Mouse (Mus musculus) embryonic facial prominence, embryonic 11.5 days (tissue): Measurements from ENCODE around the gene Adcy10. TPM values are rescaled to one million over a fixed set of nuclear protein-coding genes. Genes with fewer than 3 reads are reported as not detected.

Source experiments
- ATAC-seq: fragments of 200-750 bp; cut with Nextera tagmentation; replicated peaks from 2 replicates; pipeline ENCODE4 v1.8.0; 2017; ENCODE audit warnings: low read depth; ENCODE audit not compliant: insufficient number of reproducible peaks, low FRiP score, low TSS enrichment
- DNase-seq: peaks from one replicate; pipeline ENCODE4 v3.0.0-alpha.2; 2015; ENCODE audit warnings: low spot score
- H3K27ac ChIP-seq: fragments of 300-500 bp; sonication (generic); replicated peaks from 2 replicates; pipeline ENCODE4 v1.5.1; 2014; ENCODE audit warnings: mild to moderate bottlenecking, low read depth, low read length, control low read depth
- H3K27me3 ChIP-seq: fragments of 300-500 bp; sonication (generic); 2 replicates; pipeline ENCODE4 v1.6.1; 2014; ENCODE audit warnings: mild to moderate bottlenecking, low read length, moderate library complexity, mixed read lengths; ENCODE audit not compliant: control insufficient read depth, insufficient read depth
- H3K36me3 ChIP-seq: fragments of 300-500 bp; sonication (generic); replicated peaks from 2 replicates; pipeline ENCODE4 v1.6.1; 2014; ENCODE audit warnings: low read depth, mild to moderate bottlenecking, low read length, moderate library complexity, mixed read lengths; ENCODE audit not compliant: control insufficient read depth, insufficient read depth
- H3K4me1 ChIP-seq: fragments of 300-500 bp; sonication (generic); 2 replicates; pipeline ENCODE4 v1.6.1; 2014; ENCODE audit warnings: low read length, mixed read lengths; ENCODE audit not compliant: control insufficient read depth, insufficient read depth
- H3K4me2 ChIP-seq: fragments of 300-500 bp; sonication (generic); 2 replicates; pipeline ENCODE4 v1.6.1; 2014; ENCODE audit warnings: low read depth, mild to moderate bottlenecking, control low read depth, low read length, moderate library complexity
- H3K4me3 ChIP-seq: fragments of 300-500 bp; sonication (generic); 2 replicates; pipeline ENCODE4 v1.5.1; 2014; ENCODE audit warnings: low read depth, low read length, control low read depth
- H3K9ac ChIP-seq: fragments of 300-500 bp; sonication (generic); replicated peaks from 2 replicates; pipeline ENCODE4 v1.6.1; 2014; ENCODE audit warnings: mild to moderate bottlenecking, control low read depth, low read length
- H3K9me3 ChIP-seq: fragments of 300-500 bp; sonication (generic); replicated peaks from 2 replicates; pipeline ENCODE4 v1.6.1; 2016; ENCODE audit warnings: mild to moderate bottlenecking, low read length, inconsistent platforms, mixed read lengths; ENCODE audit not compliant: control insufficient read depth
- WGBS: fragments of 180-500 bp; shearing (Covaris S2); extraction: QIAGEN DNeasy Blood & Tissue Kit; methylation state at CpG from one replicate; pipeline ENCODE4 v1.1.7; 2014; 5-methylcytosine and 5-hydroxymethylcytosine counted together
- polyA plus RNA-seq: library from polyadenylated mRNA; unstranded; fragments of >200 nt; fragmentation: Nextera tagmentation; extraction: Ambion mirVana; gene quantifications from 2 replicates; pipeline ENCODE4 v1.2.1, GENCODE M21; 2014

Adcy10 gene
- polyA plus RNA-seq: not detected in 2 replicates

- 92% methylated on average over 8 of the region's 8 CpGs for WGBS
- Histone ChIP-seq H3K4me2 (no peak within 1 kb of the TSS), H3K9me3 (no peaks in the 10 kb centered on the region), H3K4me1 (no peaks in the 10 kb centered on the region), H3K27ac (no peak within 1 kb of the TSS), H3K4me3 (no peak within 1 kb of the TSS), H3K9ac (no peak within 1 kb of the TSS), H3K27me3 (no peaks in the 10 kb centered on the region), H3K36me3 (no peaks in the 10 kb centered on the region)
- no peak for DNase-seq
- no peak for ATAC-seq
Measured at GRCm38 (mm10) chr1:165484688-165485233, at the start of gene Adcy10. Gene Adcy10 (plus strand): TSS chr1:165485183.

GRCm38 (mm10) chr1:165438289-165439021 is 46.5 kb upstream of the Adcy10 start:
- no peak overlapping the region for H3K9ac ChIP-seq
- H3K4me3 ChIP-seq: no peak overlapping the region
- H3K4me1 ChIP-seq: no peaks in the 10 kb centered on the region
- WGBS: 90% methylated on average over 1 of the region's 1 CpGs
- ATAC-seq: no peak
- H3K36me3 ChIP-seq: no peaks in the 10 kb centered on the region
- no peaks in the 10 kb centered on the region for H3K27me3 ChIP-seq
- no peaks in the 10 kb centered on the region for H3K9me3 ChIP-seq
- no peak overlapping the region for H3K4me2 ChIP-seq
- no peak overlapping the region for H3K27ac ChIP-seq
- no peak for DNase-seq

GRCm38 (mm10) chr1:165440788-165441187 is 44.2 kb upstream of the Adcy10 start:
- no peak overlapping the region for H3K4me2 ChIP-seq
- H3K9ac ChIP-seq: no peak overlapping the region
- H3K9me3 ChIP-seq: no peaks in the 10 kb centered on the region
- H3K4me3 ChIP-seq: no peak overlapping the region
- DNase-seq: no peak
- H3K27me3 ChIP-seq: no peaks in the 10 kb centered on the region
- WGBS: 74% methylated on average over 3 of the region's 3 CpGs
- ATAC-seq: no peak
- H3K4me1 ChIP-seq: no peaks in the 10 kb centered on the region
- H3K36me3 ChIP-seq: no peaks in the 10 kb centered on the region
- H3K27ac ChIP-seq: no peak overlapping the region

- no peak overlapping the region for H3K9ac ChIP-seq
- no peak overlapping the region for H3K27ac ChIP-seq
- H3K36me3 ChIP-seq: no peaks in the 10 kb centered on the region
- no peaks in the 10 kb centered on the region for H3K27me3 ChIP-seq
- H3K9me3 ChIP-seq: no peaks in the 10 kb centered on the region
- no peak for ATAC-seq
- H3K4me1 ChIP-seq: no peaks in the 10 kb centered on the region
- no peak for DNase-seq
- H3K4me2 ChIP-seq: no peak overlapping the region
- H3K4me3 ChIP-seq: no peak overlapping the region
Measured at GRCm38 (mm10) chr1:165441201-165441600, 43.8 kb upstream of the Adcy10 start.

- WGBS: 80% methylated on average over 3 of the region's 3 CpGs
Measured at GRCm38 (mm10) chr1:165441719-165442118, 43.3 kb upstream of the Adcy10 start.

GRCm38 (mm10) chr1:165459041-165459502 is 25.9 kb upstream of the Adcy10 start:
- Histone ChIP-seq H3K4me2 (peak overlapping the region; percentile 83), H3K36me3 (no peaks in the 10 kb centered on the region), H3K4me3 (peak overlapping the region; percentile 90), H3K9me3 (no peaks in the 10 kb centered on the region), H3K27ac (no peak overlapping the region), H3K9ac (peak overlapping the region; percentile 65; the same call in 1 of the 2 replicates), H3K27me3 (no peaks in the 10 kb centered on the region), H3K4me1 (no peaks in the 10 kb centered on the region)
- ATAC-seq (no peak), DNase-seq (no peak)
- 20% methylated on average over 7 of the region's 7 CpGs for WGBS

More at GRCm38 (mm10) chr1:165441719-165442118, 43.3 kb upstream of the Adcy10 start:
- Histone ChIP-seq H3K27me3 (no peaks in the 10 kb centered on the region), H3K9me3 (no peaks in the 10 kb centered on the region), H3K9ac (no peak overlapping the region), H3K4me3 (no peak overlapping the region), H3K36me3 (no peaks in the 10 kb centered on the region), H3K4me1 (no peaks in the 10 kb centered on the region), H3K4me2 (no peak overlapping the region), H3K27ac (no peak overlapping the region)
- no peak for ATAC-seq
- no peak for DNase-seq

- peak; percentile 48 for DNase-seq
- WGBS: under 1% methylated on average over 59 of the region's 60 CpGs
- H3K36me3 ChIP-seq: no peaks in the 10 kb centered on the region
- no peaks in the 10 kb centered on the region for H3K9me3 ChIP-seq
- peak overlapping the region; percentile 38 for H3K27ac ChIP-seq
- peak overlapping the region; percentile 65 for H3K9ac ChIP-seq
- H3K4me2 ChIP-seq: peak overlapping the region; percentile 83
- H3K27me3 ChIP-seq: no peaks in the 10 kb centered on the region
- ATAC-seq: peak; percentile 1
- no peaks in the 10 kb centered on the region for H3K4me1 ChIP-seq
- H3K4me3 ChIP-seq: peak overlapping the region; percentile 90
Measured at GRCm38 (mm10) chr1:165459503-165460181, 25.3 kb upstream of the Adcy10 start.

- peak within 1 kb of the TSS; percentile 90 for H3K4me3 ChIP-seq
- peak within 1 kb of the TSS; percentile 83 for H3K4me2 ChIP-seq
- no peaks in the 10 kb centered on the region for H3K36me3 ChIP-seq
- H3K27ac ChIP-seq: peak within 1 kb of the TSS; percentile 78
- 1% methylated on average over 21 of the region's 37 CpGs for WGBS
- ATAC-seq (peak; percentile 94), DNase-seq (peak; percentile 98)
- H3K4me1 ChIP-seq: no peaks in the 10 kb centered on the region
- H3K9ac ChIP-seq: peak within 1 kb of the TSS; percentile 69
- H3K27me3 ChIP-seq: no peaks in the 10 kb centered on the region
- H3K9me3 ChIP-seq: no peaks in the 10 kb centered on the region
Measured at GRCm38 (mm10) chr1:165460360-165460800, 24.6 kb upstream of the Adcy10 start, which contains the start of the genes Dcaf6 and Mpc2. Gene Dcaf6 (minus strand): TSS chr1:165460475. Gene Mpc2 (plus strand): TSS chr1:165460637.
